Mouse (Mus musculus) spleen, adult 12 weeks (tissue): ENCODE results near the gene Ccnc.

Source experiments
- DNase-seq: peaks from one replicate; pipeline ENCODE4 v3.0.0; 2022; ENCODE audit warnings: low spot score

Gene Ccnc

GRCm38 (mm10) chr4:21807204-21807603 is 79.7 kb downstream of the Ccnc start:
- no peak for DNase-seq
